Mouse (Mus musculus) myocyte (in vitro differentiated cells): ENCODE results near the gene Srsf10. TPM values are rescaled to one million over a fixed set of nuclear protein-coding genes. Genes with fewer than 3 reads are reported as not detected.
A peak's percentile ranks its signal among the peaks of the same experiment; 100 is the strongest.

Experiments
- H3K27me3 ChIP-seq: one replicate; pipeline ENCODE4 v1.6.1; 2011; ENCODE audit not compliant: control insufficient read depth, insufficient read depth, insufficient read length
- H3K36me3 ChIP-seq: one replicate; pipeline ENCODE4 v1.6.1; 2011; ENCODE audit not compliant: control insufficient read depth, insufficient read depth
- H3K4me2 ChIP-seq: one replicate; pipeline ENCODE4 v1.6.1; 2011; ENCODE audit warnings: low read depth, control low read depth
- H3K4me3 ChIP-seq: one replicate; pipeline ENCODE4 v1.5.1; 2011; ENCODE audit warnings: mild to moderate bottlenecking, control low read depth, moderate library complexity
- H3K79me2 ChIP-seq: one replicate; pipeline ENCODE4 v1.6.1; 2011; ENCODE audit not compliant: control insufficient read depth, insufficient read depth
- H3ac ChIP-seq: one replicate; pipeline ENCODE4 v1.6.1; 2011; ENCODE audit not compliant: control insufficient read depth, insufficient read length
- CEBPB ChIP-seq: IDR thresholded peaks from 2 replicates; pipeline ENCODE4 v1.6.1; 2011; ENCODE audit warnings: mild to moderate bottlenecking, moderate library complexity; ENCODE audit not compliant: poor library complexity, insufficient read depth, severe bottlenecking
- E2F4 ChIP-seq: IDR thresholded peaks from one replicate; pipeline ENCODE4 v1.6.1; 2011; ENCODE audit warnings: mild to moderate bottlenecking, control low read depth, moderate library complexity; ENCODE audit not compliant: insufficient read depth
- MAX ChIP-seq: IDR thresholded peaks from one replicate; pipeline ENCODE4 v1.6.1; 2011; ENCODE audit warnings: low read depth, mild to moderate bottlenecking, control low read depth
- MYOD1 ChIP-seq, 3 experiments: IDR thresholded peaks; one replicate each; pipeline ENCODE4 v1.6.1; 2011; ENCODE audit warnings: control low read depth in 2 of 3, low read depth in 2 of 3, mild to moderate bottlenecking in 2 of 3, moderate library complexity in 1 of 3; ENCODE audit not compliant: insufficient read length in 2 of 3, control insufficient read depth in 1 of 3
- MYOG ChIP-seq, 3 experiments: IDR thresholded peaks; one replicate each; pipeline ENCODE4 v1.6.1; 2011; ENCODE audit warnings: control low read depth in 2 of 3, low read depth in 2 of 3, mild to moderate bottlenecking in 2 of 3; ENCODE audit not compliant: insufficient read length in 2 of 3, control insufficient read depth in 1 of 3, insufficient read depth in 1 of 3
- POLR2A ChIP-seq: IDR thresholded peaks from one replicate; pipeline ENCODE4 v1.6.1; 2011; ENCODE audit warnings: low read depth, mild to moderate bottlenecking, control low read depth, moderate library complexity; ENCODE audit not compliant: insufficient read length
- POLR2AphosphoS2 ChIP-seq: IDR thresholded peaks from one replicate; pipeline ENCODE4 v1.6.1; 2011; ENCODE audit warnings: low read depth, control low read depth; ENCODE audit not compliant: insufficient read length
- REST ChIP-seq: IDR thresholded peaks from one replicate; pipeline ENCODE4 v1.6.1; 2011; ENCODE audit warnings: mild to moderate bottlenecking, control low read depth, moderate library complexity; ENCODE audit not compliant: insufficient read depth, insufficient read length
- SRF ChIP-seq: IDR thresholded peaks from one replicate; pipeline ENCODE4 v1.6.1; 2011; ENCODE audit warnings: low read depth; ENCODE audit not compliant: control insufficient read depth, insufficient read length
- TCF12 ChIP-seq: IDR thresholded peaks from one replicate; pipeline ENCODE4 v1.6.1; 2011; ENCODE audit warnings: mild to moderate bottlenecking, control low read depth; ENCODE audit not compliant: poor library complexity, insufficient read depth, severe bottlenecking
- TCF3 ChIP-seq: IDR thresholded peaks from one replicate; pipeline ENCODE4 v1.6.1; 2011; ENCODE audit warnings: low read depth, control low read depth; ENCODE audit not compliant: insufficient read length
- USF1 ChIP-seq: IDR thresholded peaks from one replicate; pipeline ENCODE4 v1.6.1; 2011; ENCODE audit warnings: low read depth, mild to moderate bottlenecking, control low read depth, moderate library complexity
- polyA plus RNA-seq: library from polyadenylated mRNA; unstranded; fragments of >200 nt; fragmentation: generic; extraction: Trizol; gene quantifications from one replicate; pipeline ENCODE4 v1.2.1, GENCODE M21; 2012; ENCODE audit warnings: missing spikeins

Srsf10 gene
- polyA plus RNA-seq, 1 experiment, result 22.3 TPM

- no peaks in the 10 kb centered on the region for H3K27me3 ChIP-seq
- H3K4me3 ChIP-seq, result no peak overlapping the region
- no peaks in the 10 kb centered on the region for H3K79me2 ChIP-seq
- no peak for TF ChIP-seq CEBPB
- TF ChIP-seq TCF12, result no peak
- no peak for TF ChIP-seq MAX
- TF ChIP-seq MYOG (IDR thresholded peaks at IDR 0.05; ENCODE audit: control insufficient read depth in 1 of 3, insufficient read depth in 1 of 3, insufficient read length in 2 of 3, low read depth in 2 of 3), result no peak
- no peak for TF ChIP-seq SRF
- no peak for TF ChIP-seq MYOD1 (IDR thresholded peaks at IDR 0.05; ENCODE audit: control insufficient read depth in 1 of 3, insufficient read length in 2 of 3, low read depth in 2 of 3)
- TF ChIP-seq REST, result no peak
- TF ChIP-seq POLR2A, result no peak
- no peak overlapping the region for H3ac ChIP-seq
- H3K4me2 ChIP-seq, result peak overlapping the region; percentile 24
- H3K36me3 ChIP-seq, result no peaks in the 10 kb centered on the region
Measured at GRCm38 (mm10) chr4:135819826-135820526, 35.6 kb upstream of the Srsf10 start.

GRCm38 (mm10) chr4:135821772-135822171, 33.8 kb upstream of the Srsf10 start:
- Histone ChIP-seq H3K4me2 (no peak overlapping the region), H3K36me3 (no peaks in the 10 kb centered on the region), H3K27me3 (no peaks in the 10 kb centered on the region), H3ac (no peak overlapping the region), H3K4me3 (no peak overlapping the region), H3K79me2 (no peaks in the 10 kb centered on the region)
- TF ChIP-seq E2F4 (no peak), MYOG (IDR thresholded peaks at IDR 0.05; ENCODE audit: control insufficient read depth in 1 of 3, insufficient read depth in 1 of 3, insufficient read length in 2 of 3, low read depth in 2 of 3) (no peak), TCF3 (no peak), POLR2AphosphoS2 (no peak), CEBPB (no peak), SRF (no peak), MAX (no peak), TCF12 (no peak), MYOD1 (IDR thresholded peaks at IDR 0.05; ENCODE audit: control insufficient read depth in 1 of 3, insufficient read length in 2 of 3, low read depth in 2 of 3) (no peak), REST (no peak), USF1 (no peak)

GRCm38 (mm10) chr4:135823298-135823697, 32.2 kb upstream of the Srsf10 start:
- H3K79me2 ChIP-seq, result no peaks in the 10 kb centered on the region
- H3K4me3 ChIP-seq, result no peak overlapping the region
- H3K27me3 ChIP-seq, result no peaks in the 10 kb centered on the region
- no peak overlapping the region for H3ac ChIP-seq
- no peak overlapping the region for H3K4me2 ChIP-seq
- TF ChIP-seq SRF (no peak), USF1 (no peak), MYOG (IDR thresholded peaks at IDR 0.05; ENCODE audit: control insufficient read depth in 1 of 3, insufficient read depth in 1 of 3, insufficient read length in 2 of 3, low read depth in 2 of 3) (no peak), TCF3 (no peak), TCF12 (no peak), POLR2AphosphoS2 (no peak), MYOD1 (IDR thresholded peaks at IDR 0.05; ENCODE audit: control insufficient read depth in 1 of 3, insufficient read length in 2 of 3, low read depth in 2 of 3) (no peak)
- no peaks in the 10 kb centered on the region for H3K36me3 ChIP-seq

GRCm38 (mm10) chr4:135824254-135824653, 31.3 kb upstream of the Srsf10 start:
- H3K27me3 ChIP-seq, result no peaks in the 10 kb centered on the region
- no peak overlapping the region for H3K4me3 ChIP-seq
- no peak for TF ChIP-seq CEBPB
- no peak for TF ChIP-seq E2F4
- no peak for TF ChIP-seq TCF3
- no peak for TF ChIP-seq USF1
- TF ChIP-seq MYOD1 (IDR thresholded peaks at IDR 0.05; ENCODE audit: control insufficient read depth in 1 of 3, insufficient read length in 2 of 3, low read depth in 2 of 3), result no peak
- TF ChIP-seq SRF, result no peak
- no peak for TF ChIP-seq REST
- TF ChIP-seq MYOG (IDR thresholded peaks at IDR 0.05; ENCODE audit: control insufficient read depth in 1 of 3, insufficient read depth in 1 of 3, insufficient read length in 2 of 3, low read depth in 2 of 3), result no peak
- TF ChIP-seq POLR2A, result no peak
- H3ac ChIP-seq, result no peak overlapping the region
- no peaks in the 10 kb centered on the region for H3K36me3 ChIP-seq
- H3K79me2 ChIP-seq, result no peaks in the 10 kb centered on the region
- no peak overlapping the region for H3K4me2 ChIP-seq

GRCm38 (mm10) chr4:135828491-135828890, 27.1 kb upstream of the Srsf10 start:
- peak overlapping the region; percentile 64 for H3K4me2 ChIP-seq
- no peak overlapping the region for H3K4me3 ChIP-seq
- H3K27me3 ChIP-seq, result no peaks in the 10 kb centered on the region
- no peaks in the 10 kb centered on the region for H3K79me2 ChIP-seq
- no peak overlapping the region for H3ac ChIP-seq
- TF ChIP-seq SRF, result no peak
- H3K36me3 ChIP-seq, result no peaks in the 10 kb centered on the region
